Mouse (Mus musculus) lung, postnatal 36 days (tissue): ENCODE measurements at regions not wholly inside any gene's neighbourhood (a gene's known extent, or its start where the extent isn't known, plus 50 kb on each side); places are given as distances from the start of the nearest gene placed in this dataset.

ENCODE experiments used
- DNase-seq: peaks from one replicate; pipeline ENCODE4 v3.0.0; 2022; ENCODE audit warnings: mixed read lengths

- DNase-seq, result no peak
These were observed 65.2 kb upstream of the Slc22a22 start for GRCm38 (mm10) chr15:57542630-57543029.

DNA sequence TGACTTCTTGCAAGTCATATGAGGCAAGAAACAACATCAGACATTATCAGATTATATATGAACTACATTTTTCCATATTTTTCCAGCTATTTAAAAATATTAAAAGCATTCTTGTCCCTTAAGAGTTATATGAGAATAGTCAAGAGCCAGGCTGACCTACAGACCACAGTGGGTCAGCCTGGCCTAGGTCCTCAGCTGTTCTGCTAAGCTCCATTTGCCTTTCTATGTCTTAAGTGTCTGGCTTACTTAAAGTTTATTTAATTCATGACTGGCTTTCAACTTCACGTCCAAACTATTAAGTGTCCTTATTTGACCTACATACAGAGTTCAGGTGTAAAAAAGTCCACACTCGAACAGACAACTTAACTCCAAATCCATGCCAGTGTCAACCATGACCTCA, 58.1 kb upstream of the Slc22a22 start:
- no peak for DNase-seq
